Mouse (Mus musculus) ES-Bruce4 (cell line): ENCODE results near the gene Grk3. TPM values are rescaled to one million over a fixed set of nuclear protein-coding genes. Genes with fewer than 3 reads are reported as not detected.

Experiments
- H3K27ac ChIP-seq: 2 replicates; pipeline ENCODE4 v1.5.1; 2012; ENCODE audit warnings: low read length, inconsistent platforms; ENCODE audit not compliant: insufficient read depth
- H3K27me3 ChIP-seq: 2 replicates; pipeline ENCODE4 v1.6.1; 2012; ENCODE audit warnings: mild to moderate bottlenecking, low read length, inconsistent platforms; ENCODE audit not compliant: control insufficient read depth, poor library complexity, insufficient read depth, severe bottlenecking
- H3K36me3 ChIP-seq: 2 replicates; pipeline ENCODE4 v1.6.1; 2012; ENCODE audit warnings: inconsistent platforms, mild to moderate bottlenecking, low read length, moderate library complexity; ENCODE audit not compliant: control insufficient read depth, poor library complexity, insufficient read depth, severe bottlenecking
- H3K4me1 ChIP-seq: one replicate; pipeline ENCODE4 v1.8.1; 2011; ENCODE audit warnings: low read length; ENCODE audit not compliant: control insufficient read depth, insufficient read depth
- H3K4me3 ChIP-seq: 2 replicates; pipeline ENCODE4 v1.5.1; 2011; ENCODE audit warnings: low read depth, mild to moderate bottlenecking, low read length
- H3K9ac ChIP-seq: 2 replicates; pipeline ENCODE4 v1.6.1; 2012; ENCODE audit warnings: low read depth, mild to moderate bottlenecking, inconsistent platforms; ENCODE audit not compliant: poor library complexity, severe bottlenecking
- H3K9me3 ChIP-seq: replicated peaks from 2 replicates; pipeline ENCODE4 v1.6.1; 2012; ENCODE audit warnings: mild to moderate bottlenecking, low read length, inconsistent platforms; ENCODE audit not compliant: control insufficient read depth, poor library complexity, insufficient read depth, severe bottlenecking
- CTCF ChIP-seq: IDR thresholded peaks from one replicate; pipeline ENCODE4 v1.8.1; 2011; ENCODE audit warnings: low read depth, low read length
- EP300 ChIP-seq: IDR thresholded peaks from 2 replicates; pipeline ENCODE4 v1.6.1; 2011; ENCODE audit warnings: low read depth, low read length; ENCODE audit not compliant: insufficient read depth
- POLR2A ChIP-seq: IDR thresholded peaks from one replicate; pipeline ENCODE4 v1.8.1; 2011; ENCODE audit warnings: low read length; ENCODE audit not compliant: insufficient read depth
- polyA plus RNA-seq: library from polyadenylated mRNA; stranded (reverse); fragments of >200 nt; gene quantifications from 2 replicates; pipeline ENCODE4 v1.2.4, GENCODE M21; 2011; ENCODE audit warnings: low read depth; ENCODE audit not compliant: missing spikeins, insufficient read depth, insufficient read length

The Grk3 gene
- polyA plus RNA-seq, 1 experiment = 5.3 TPM

GRCm38 (mm10) chr5:113014111-113014807 is 1.3 kb downstream of the Grk3 start:
- H3K4me1 ChIP-seq = no peaks in the 10 kb centered on the region
- no peaks in the 10 kb centered on the region for H3K27me3 ChIP-seq
- peak overlapping the region; percentile 66 for H3K4me3 ChIP-seq
- peak overlapping the region; percentile 56; the same call in 1 of the 2 replicates for H3K9ac ChIP-seq
- no peak for TF ChIP-seq CTCF
- no peak for TF ChIP-seq POLR2A
- no peak for TF ChIP-seq EP300
- H3K9me3 ChIP-seq = no peaks in the 10 kb centered on the region
- H3K27ac ChIP-seq = no peak overlapping the region
- no peaks in the 10 kb centered on the region for H3K36me3 ChIP-seq

- no peaks in the 10 kb centered on the region for H3K9me3 ChIP-seq
- H3K9ac ChIP-seq = no peak overlapping the region
- TF ChIP-seq POLR2A (no peak), CTCF (no peak), EP300 (no peak)
- no peaks in the 10 kb centered on the region for H3K36me3 ChIP-seq
- no peak overlapping the region for H3K27ac ChIP-seq
- no peaks in the 10 kb centered on the region for H3K4me1 ChIP-seq
- no peak overlapping the region for H3K4me3 ChIP-seq
- no peaks in the 10 kb centered on the region for H3K27me3 ChIP-seq
Observed at GRCm38 (mm10) chr5:113011926-113012325, 3.7 kb downstream of the Grk3 start.

GRCm38 (mm10) chr5:113009183-113009820 is 6.3 kb downstream of the Grk3 start:
- H3K4me3 ChIP-seq = no peak overlapping the region
- no peak overlapping the region for H3K27ac ChIP-seq
- no peaks in the 10 kb centered on the region for H3K9me3 ChIP-seq
- TF ChIP-seq CTCF (no peak), EP300 (no peak), POLR2A (no peak)
- no peaks in the 10 kb centered on the region for H3K4me1 ChIP-seq
- no peak overlapping the region for H3K9ac ChIP-seq
- no peaks in the 10 kb centered on the region for H3K27me3 ChIP-seq
- H3K36me3 ChIP-seq = no peaks in the 10 kb centered on the region

- H3K9ac ChIP-seq = no peak overlapping the region
- H3K27me3 ChIP-seq = no peaks in the 10 kb centered on the region
- H3K9me3 ChIP-seq = no peaks in the 10 kb centered on the region
- H3K36me3 ChIP-seq = no peaks in the 10 kb centered on the region
- no peak overlapping the region for H3K27ac ChIP-seq
- no peak overlapping the region for H3K4me3 ChIP-seq
- H3K4me1 ChIP-seq = no peaks in the 10 kb centered on the region
- TF ChIP-seq EP300 (no peak), POLR2A (no peak), CTCF (no peak)
Observed at GRCm38 (mm10) chr5:113008496-113008895, 7.1 kb downstream of the Grk3 start.

GRCm38 (mm10) chr5:113006997-113007396 is 8.6 kb downstream of the Grk3 start:
- Histone ChIP-seq H3K9me3 (no peaks in the 10 kb centered on the region), H3K27ac (no peak overlapping the region), H3K36me3 (no peaks in the 10 kb centered on the region), H3K4me3 (no peak overlapping the region), H3K4me1 (no peaks in the 10 kb centered on the region), H3K27me3 (no peaks in the 10 kb centered on the region), H3K9ac (no peak overlapping the region)
- no peak for TF ChIP-seq EP300
- TF ChIP-seq CTCF = no peak
- no peak for TF ChIP-seq POLR2A

GRCm38 (mm10) chr5:113005941-113006391 is 9.6 kb downstream of the Grk3 start:
- no peaks in the 10 kb centered on the region for H3K27me3 ChIP-seq
- no peak for TF ChIP-seq CTCF
- TF ChIP-seq EP300 = no peak
- TF ChIP-seq POLR2A = no peak

More at GRCm38 (mm10) chr5:113005941-113006391, 9.6 kb downstream of the Grk3 start:
- Histone ChIP-seq H3K4me3 (no peak overlapping the region), H3K9ac (no peak overlapping the region), H3K27ac (no peak overlapping the region), H3K4me1 (no peaks in the 10 kb centered on the region), H3K9me3 (no peaks in the 10 kb centered on the region), H3K36me3 (no peaks in the 10 kb centered on the region)
